Mouse (Mus musculus) frontal cortex, postnatal 36 days (tissue): ENCODE data around the gene Osgin1.

Source experiments
- DNase-seq, 2 experiments: peaks; one replicate each; pipeline ENCODE4 v3.0.0; 2022; ENCODE audit warnings: low spot score in 2 of 2

The Osgin1 gene

DNA sequence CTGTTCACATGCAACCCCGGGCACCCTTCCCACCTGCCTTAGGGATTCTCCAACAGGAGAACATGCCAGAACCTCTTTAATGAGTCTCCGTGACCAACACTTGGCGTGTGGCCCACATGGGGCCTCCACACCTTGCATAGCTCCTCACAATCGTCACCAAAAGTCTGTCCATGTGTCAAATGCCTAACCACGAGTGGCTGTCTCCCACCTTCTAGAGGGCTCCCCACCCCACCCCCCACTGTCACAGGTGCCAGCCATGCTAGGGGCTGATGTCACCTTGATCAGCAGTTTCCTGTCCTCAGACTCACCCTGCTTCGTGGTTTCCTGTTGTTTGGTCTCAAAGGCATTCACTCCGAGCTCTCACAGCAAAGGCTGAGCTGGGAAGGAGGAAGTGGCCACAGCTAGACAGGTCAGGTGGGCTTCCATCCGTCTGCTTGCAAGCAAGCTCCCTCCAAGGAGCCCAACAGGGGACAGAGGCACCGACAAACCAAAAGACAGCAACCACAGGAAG is 10.2 kb upstream of the Osgin1 start:
- DNase-seq: no peak

DNA sequence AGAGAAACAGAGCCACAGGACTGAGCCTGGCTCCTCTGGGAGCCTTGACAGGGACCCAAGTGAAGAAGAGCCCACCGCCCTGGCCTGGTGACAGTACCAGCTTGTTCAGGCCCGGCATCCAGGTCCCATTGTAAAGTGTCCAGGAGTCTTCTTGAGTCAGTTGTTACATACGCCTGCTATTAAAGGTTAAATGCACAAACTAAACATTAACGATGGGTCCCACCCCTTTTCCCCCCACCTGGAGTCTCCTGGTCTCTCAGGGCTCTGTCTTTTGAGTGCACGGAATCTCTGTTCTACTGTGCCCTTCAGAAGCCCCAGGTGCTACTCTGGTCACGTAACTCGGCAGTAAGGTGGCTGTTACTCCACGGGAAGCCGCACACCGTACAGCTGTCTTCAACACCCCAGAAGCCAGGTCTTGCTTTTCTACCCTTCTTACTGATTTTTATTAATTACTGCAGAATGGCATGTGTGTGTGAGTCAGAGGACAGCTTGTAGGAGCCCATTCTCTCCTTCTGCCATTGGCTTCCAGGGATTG is 9.7 kb upstream of the Osgin1 start:
- no peak for DNase-seq

- DNase-seq: no peak
These were observed 9.2 kb upstream of the Osgin1 start for GRCm38 (mm10) chr8:119424740-119425139.

- DNase-seq: no peak
These were observed 8.4 kb upstream of the Osgin1 start for GRCm38 (mm10) chr8:119425533-119425932.

DNA sequence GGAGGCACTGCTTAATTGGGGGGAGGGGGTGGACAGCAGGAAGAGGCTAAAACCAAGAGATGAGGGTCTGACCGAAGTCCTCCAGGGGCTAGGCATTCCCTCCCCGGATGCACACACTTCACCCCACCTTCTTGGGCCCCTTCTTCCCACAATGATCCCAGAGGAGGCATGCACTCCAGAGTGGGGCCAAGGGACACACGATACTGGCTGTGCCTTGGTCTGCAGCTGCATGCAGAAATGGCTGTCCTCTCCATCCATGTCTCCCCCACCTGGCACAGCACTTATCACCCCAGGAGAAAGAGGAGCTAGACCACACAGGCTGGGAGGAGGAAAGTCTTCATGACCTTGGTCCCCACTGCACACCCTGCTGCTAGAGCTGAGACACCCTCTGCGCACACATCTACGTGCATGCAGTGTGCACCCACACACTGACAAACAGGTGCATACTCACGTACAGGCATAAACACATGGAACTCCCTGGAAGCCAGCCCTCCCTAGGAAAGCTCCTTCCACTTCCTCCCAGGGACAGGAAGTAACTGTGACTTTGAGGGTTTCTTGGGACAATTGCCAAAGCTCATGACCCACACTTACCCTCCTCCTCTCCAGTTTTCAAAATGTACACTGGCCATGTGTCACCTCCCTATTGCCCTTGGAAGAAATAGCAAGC is 7.7 kb upstream of the Osgin1 start:
- DNase-seq: no peak

DNA sequence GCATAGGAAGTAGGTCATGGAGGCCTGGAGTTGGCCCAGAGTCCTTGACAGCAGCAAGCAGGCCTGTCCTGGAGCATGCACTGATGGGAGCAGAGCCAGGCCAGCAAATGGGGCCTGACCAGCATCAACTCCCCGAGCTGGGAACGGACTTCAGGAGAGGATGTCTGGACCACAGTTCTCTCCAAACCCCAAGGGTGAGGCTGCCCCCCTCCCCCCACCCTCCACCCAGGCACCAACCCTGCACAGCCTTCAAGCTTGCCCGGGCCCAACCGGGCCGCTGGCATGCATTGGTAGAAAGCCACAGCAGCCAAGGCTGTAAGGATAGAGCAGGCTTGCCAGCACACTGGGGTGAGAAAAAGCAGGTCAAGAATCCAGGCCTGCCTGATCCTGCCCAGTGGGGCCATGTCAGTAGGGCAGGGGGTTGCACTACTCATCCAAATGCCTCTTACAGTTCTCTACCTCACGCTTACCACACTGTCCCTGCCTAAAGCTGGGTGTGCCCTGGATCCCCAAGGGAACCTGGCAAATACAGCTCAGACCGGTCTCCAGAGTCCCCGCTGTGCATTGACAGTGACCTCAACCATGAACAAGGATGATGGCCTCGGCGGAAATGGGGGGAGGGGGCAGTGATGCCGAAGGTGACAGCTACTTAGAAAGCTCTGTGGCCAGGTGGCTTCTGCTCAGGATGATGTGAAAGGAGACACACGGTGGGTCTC is 6.1 kb upstream of the Osgin1 start:
- DNase-seq: no peak

GRCm38 (mm10) chr8:119428350-119428740 is 5.6 kb upstream of the Osgin1 start:
- no peak for DNase-seq

GRCm38 (mm10) chr8:119428766-119429327 is 5.1 kb upstream of the Osgin1 start:
- DNase-seq: no peak

DNA sequence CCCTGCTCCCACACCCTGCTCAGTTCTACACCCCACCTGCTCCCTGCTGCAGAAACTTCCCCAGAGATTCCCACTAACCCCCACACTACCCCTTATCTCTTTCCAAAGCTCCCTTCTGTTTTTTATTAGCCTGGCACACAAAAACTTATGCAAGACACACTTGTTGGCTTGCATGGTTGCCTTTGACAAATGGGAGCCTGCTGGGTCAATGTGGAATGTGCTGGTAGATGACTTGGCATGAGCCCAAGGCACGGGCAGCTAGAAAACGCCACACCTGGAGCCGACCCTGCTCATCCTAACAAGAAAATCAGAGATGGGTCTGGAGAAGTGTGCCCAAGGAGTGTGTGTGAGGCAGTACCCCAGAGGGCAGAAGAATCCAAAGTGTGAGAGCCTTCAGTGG is 4.4 kb upstream of the Osgin1 start:
- DNase-seq: no peak

- DNase-seq: no peak
These were observed 3.7 kb upstream of the Osgin1 start for GRCm38 (mm10) chr8:119430250-119430649.

- DNase-seq: no peak
These were observed 3.2 kb upstream of the Osgin1 start for GRCm38 (mm10) chr8:119430690-119431089.

DNA sequence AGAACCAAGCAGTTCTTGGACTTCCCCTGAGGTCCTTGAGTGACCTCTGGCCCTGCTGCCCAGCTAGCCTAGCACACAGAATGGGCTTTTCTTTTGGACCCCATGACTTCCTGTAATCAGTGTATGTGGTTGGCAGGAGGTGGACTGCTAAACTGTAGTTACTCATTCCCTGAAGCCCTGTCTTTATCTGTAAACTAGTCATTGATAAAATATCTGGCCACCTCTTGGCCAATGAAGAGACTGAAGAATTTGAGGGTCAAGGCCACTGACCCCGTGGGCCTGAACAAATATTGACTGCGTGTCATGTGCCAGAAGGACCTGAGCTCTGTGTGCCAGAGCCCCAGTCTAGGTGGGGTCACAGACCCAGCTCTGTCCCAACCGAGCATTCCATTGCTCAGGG is 1.6 kb upstream of the Osgin1 start:
- no peak for DNase-seq

DNA sequence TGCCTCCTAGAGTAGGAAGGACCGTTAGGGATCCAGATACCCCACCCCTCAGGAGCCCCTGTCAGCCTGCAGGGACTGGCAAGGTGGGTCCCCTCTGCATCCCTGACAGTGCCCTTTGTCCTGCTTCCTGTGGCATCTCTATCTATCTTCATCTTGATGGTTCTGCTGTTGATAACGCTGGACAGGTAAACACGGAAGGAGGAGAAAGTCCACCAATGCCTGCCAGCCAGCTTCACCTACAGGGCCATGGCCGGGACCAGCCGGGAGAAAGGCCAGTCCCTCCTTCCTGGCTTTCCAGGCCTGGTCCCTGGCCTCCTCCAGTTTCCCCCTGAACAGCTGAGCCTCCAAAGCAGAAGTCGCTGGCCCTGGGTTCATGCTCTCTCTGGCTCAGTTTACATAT is 645 bp downstream of the Osgin1 start:
- no peak for DNase-seq

DNA sequence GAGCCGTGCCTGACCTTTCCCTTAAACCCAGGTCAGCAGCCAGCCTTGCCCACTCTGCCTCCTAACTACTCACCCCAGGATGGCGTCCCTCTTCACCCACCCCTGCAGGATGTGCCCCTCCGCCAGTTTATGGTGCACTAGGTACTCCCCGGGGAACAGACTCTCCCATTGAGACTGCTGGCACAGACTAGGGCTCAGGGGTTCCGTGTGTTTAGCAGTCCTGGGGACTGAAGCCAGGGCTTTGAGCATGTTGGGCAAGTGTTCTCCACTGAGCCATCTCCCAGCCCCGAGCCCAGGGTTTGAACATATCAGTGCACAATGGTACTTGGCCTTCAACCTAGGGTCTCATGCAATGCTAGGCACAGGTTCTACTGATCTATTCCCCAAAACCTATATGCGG is 1.6 kb downstream of the Osgin1 start:
- DNase-seq: no peak

DNA sequence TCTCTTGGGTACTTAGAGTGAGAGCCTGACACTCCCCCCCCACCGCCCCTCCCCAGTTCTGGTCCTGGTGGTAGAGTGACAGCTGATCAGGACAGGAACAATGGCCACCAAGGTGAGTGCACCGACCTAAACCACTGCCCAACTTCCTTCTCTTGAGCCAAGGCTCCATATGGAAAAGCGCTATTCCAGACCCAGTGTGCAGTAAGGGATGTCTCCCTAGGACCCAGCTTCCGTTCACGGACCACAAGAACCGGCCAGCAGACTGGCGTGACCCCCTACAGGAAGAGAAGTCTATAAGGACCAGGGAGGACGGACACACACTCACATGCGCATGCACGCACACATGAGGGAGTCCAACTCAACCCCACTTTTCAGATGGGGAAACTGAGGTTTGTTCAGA is 2.4 kb downstream of the Osgin1 start:
- no peak for DNase-seq

DNA sequence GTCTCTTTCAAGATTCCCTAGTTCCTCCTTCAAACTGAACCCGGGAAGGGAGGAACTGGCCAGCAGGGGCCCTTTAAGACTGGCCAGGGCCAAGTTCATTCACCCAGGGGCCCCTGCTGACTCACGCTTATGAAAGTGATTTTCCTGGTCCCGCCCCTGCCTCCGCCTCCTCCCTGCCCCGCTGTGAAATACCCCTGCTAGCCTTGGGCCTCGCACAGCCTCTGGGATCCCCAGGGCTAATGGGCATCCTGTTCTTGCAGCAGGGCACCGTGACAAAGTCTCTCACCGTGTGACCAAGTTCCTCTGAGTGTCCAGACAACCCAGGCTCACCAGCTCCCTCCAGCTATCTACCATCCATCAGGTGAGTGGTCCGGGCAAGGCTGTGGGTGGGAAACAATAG is 3.0 kb downstream of the Osgin1 start:
- DNase-seq: no peak

DNA sequence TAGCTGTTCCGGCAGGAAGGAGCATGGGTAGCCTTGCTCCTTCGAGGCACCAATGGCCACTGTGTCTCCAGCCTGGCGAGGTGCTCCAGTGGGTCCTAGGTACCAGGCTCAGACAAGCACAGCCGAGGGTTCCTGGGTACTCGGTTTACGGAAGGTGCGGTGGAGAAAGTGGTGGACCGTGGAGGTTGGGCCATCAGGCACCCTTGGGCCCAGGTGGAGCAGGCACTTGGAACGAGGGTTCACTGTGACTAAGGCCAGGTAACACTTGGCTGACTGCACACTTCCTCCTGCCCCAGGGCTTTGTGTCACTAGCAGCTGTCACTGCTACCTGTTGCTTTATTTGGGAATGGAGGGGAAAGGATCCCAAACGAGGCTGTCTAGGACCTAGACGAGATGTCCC is 3.6 kb downstream of the Osgin1 start:
- DNase-seq: no peak

- DNase-seq: no peak
These were observed 5.0 kb downstream of the Osgin1 start for GRCm38 (mm10) chr8:119438876-119439275.

- no peak for DNase-seq
These were observed 5.5 kb downstream of the Osgin1 start for GRCm38 (mm10) chr8:119439424-119439823.

GRCm38 (mm10) chr8:119439893-119440249 is 5.9 kb downstream of the Osgin1 start:
- no peak for DNase-seq

- peak; percentile 57 for DNase-seq
These were observed 6.5 kb downstream of the Osgin1 start for GRCm38 (mm10) chr8:119440250-119440951.

- DNase-seq: no peak
These were observed 7.0 kb downstream of the Osgin1 start for GRCm38 (mm10) chr8:119440952-119441270.
